Mouse (Mus musculus): ENCODE results near the gene Tubb1. TPM values are rescaled to one million over a fixed set of nuclear protein-coding genes. Genes with fewer than 3 reads are reported as not detected.

The Tubb1 gene
- 0.24 and 0.63 TPM in 2 replicates for polyA plus RNA-seq (2015; fragmentation: Nextera tagmentation; extraction: Ambion mirVana)

DNA sequence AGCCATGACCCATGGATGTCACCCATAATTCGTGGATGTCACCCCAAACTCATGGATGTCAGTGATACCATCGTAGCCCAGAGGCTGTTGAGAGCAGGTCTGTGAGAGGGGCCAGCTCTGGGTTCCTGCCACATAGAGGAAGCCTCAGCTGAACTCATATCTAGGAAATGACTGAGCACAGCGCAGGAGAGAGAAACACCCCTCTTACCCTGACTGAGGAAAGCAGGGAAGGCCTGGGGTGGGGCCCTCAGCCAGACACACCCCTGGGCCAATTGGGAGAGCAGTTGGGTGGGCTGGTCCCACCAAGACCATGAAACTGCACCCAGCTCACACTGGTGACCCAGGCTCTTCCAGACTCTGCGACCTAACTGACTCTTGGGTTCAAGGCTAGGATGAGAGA lies at the start of gene Tubb1:
Tubb1 (plus strand) TSS at position 343 of the 400 bp plus-strand sequence.
- no peak within 1 kb of the TSS for H3K27ac ChIP-seq (ENCODE audit: low read length)
- no peaks in the 10 kb centered on the region for H3K27me3 ChIP-seq (replicated peaks; ENCODE audit: control insufficient read depth, insufficient read depth, low read length)
- H3K4me1 ChIP-seq (replicated peaks; ENCODE audit: control insufficient read depth, insufficient read depth, low read length) = no peaks in the 10 kb centered on the region
- no peak within 1 kb of the TSS for H3K4me3 ChIP-seq (replicated peaks; ENCODE audit: low read length)
- H3K9me3 ChIP-seq (ENCODE audit: control insufficient read depth, low read length) = no peaks in the 10 kb centered on the region
- no peaks in the 10 kb centered on the region for H3K36me3 ChIP-seq (ENCODE audit: control insufficient read depth, insufficient read depth)
- no peak within 1 kb of the TSS for H3K9ac ChIP-seq (replicated peaks; ENCODE audit: low read depth, low read length)
- WGBS = 84% methylated on average over 4 of the region's 4 CpGs
- H3K4me2 ChIP-seq (ENCODE audit: low read length) = no peak within 1 kb of the TSS
- ATAC-seq = no peak

DNA sequence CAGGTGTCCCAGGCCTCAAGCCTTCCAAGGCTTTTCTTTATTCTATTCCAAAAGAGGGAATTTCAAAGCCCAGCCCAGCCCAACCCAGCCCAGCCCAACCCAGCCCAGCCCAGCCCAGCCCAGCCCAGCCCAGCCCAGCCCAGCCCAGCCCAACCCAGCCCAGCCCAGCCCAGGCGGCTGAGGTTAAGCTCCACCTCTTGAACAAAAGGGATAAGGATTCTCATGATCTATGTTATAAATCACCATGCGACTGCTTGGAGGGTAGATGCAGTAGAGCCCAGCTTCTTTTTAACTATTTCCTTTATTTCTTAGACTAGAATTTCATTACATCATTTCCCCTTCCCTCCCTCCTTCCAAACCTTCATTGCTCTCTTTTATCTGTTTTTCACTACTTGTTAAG lies 40.3 kb upstream of the Tubb1 start:
- H3K9ac ChIP-seq (replicated peaks; ENCODE audit: low read depth, low read length) = no peak overlapping the region
- no peak for ATAC-seq
- no peak overlapping the region for H3K4me2 ChIP-seq (ENCODE audit: low read length)
- H3K27me3 ChIP-seq (replicated peaks; ENCODE audit: control insufficient read depth, insufficient read depth, low read length) = no peaks in the 10 kb centered on the region
- no peaks in the 10 kb centered on the region for H3K9me3 ChIP-seq (ENCODE audit: control insufficient read depth, low read length)
- no peaks in the 10 kb centered on the region for H3K36me3 ChIP-seq (ENCODE audit: control insufficient read depth, insufficient read depth)
- no peaks in the 10 kb centered on the region for H3K4me1 ChIP-seq (replicated peaks; ENCODE audit: control insufficient read depth, insufficient read depth, low read length)
- no peak overlapping the region for H3K4me3 ChIP-seq (replicated peaks; ENCODE audit: low read length)
- no peak overlapping the region for H3K27ac ChIP-seq (ENCODE audit: low read length)
- 61% methylated on average over 2 of the region's 2 CpGs for WGBS

DNA sequence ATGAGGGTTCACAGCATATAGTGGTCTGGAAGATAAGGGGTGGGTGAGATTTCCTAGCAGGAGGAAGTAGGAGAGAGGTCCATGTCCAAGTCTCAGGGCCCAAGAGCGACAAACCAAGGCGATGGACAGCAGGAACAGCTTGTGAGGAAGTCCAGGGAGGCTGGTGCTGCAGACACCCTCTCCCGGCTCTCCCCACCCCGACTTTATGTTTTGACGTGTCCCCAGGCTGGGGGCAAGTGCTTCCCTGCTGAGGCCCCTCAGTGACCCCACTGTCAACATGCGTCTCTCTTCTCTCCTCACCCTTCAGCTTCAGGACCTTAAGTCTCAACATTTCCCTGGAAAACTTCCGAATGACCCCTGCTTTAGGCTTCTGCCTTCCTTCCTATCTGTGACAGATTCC lies 37.4 kb upstream of the Tubb1 start:
- Histone ChIP-seq H3K36me3 (ENCODE audit: control insufficient read depth, insufficient read depth) (no peaks in the 10 kb centered on the region), H3K4me3 (replicated peaks; ENCODE audit: low read length) (no peak overlapping the region), H3K4me1 (replicated peaks; ENCODE audit: control insufficient read depth, insufficient read depth, low read length) (peaks cover 9% of the 10 kb centered on the region), H3K27me3 (replicated peaks; ENCODE audit: control insufficient read depth, insufficient read depth, low read length) (no peaks in the 10 kb centered on the region), H3K9ac (replicated peaks; ENCODE audit: low read depth, low read length) (no peak overlapping the region), H3K4me2 (ENCODE audit: low read length) (no peak overlapping the region), H3K9me3 (ENCODE audit: control insufficient read depth, low read length) (no peaks in the 10 kb centered on the region), H3K27ac (ENCODE audit: low read length) (no peak overlapping the region)
- ATAC-seq = no peak
- 84% methylated on average over 7 of the region's 7 CpGs for WGBS

DNA sequence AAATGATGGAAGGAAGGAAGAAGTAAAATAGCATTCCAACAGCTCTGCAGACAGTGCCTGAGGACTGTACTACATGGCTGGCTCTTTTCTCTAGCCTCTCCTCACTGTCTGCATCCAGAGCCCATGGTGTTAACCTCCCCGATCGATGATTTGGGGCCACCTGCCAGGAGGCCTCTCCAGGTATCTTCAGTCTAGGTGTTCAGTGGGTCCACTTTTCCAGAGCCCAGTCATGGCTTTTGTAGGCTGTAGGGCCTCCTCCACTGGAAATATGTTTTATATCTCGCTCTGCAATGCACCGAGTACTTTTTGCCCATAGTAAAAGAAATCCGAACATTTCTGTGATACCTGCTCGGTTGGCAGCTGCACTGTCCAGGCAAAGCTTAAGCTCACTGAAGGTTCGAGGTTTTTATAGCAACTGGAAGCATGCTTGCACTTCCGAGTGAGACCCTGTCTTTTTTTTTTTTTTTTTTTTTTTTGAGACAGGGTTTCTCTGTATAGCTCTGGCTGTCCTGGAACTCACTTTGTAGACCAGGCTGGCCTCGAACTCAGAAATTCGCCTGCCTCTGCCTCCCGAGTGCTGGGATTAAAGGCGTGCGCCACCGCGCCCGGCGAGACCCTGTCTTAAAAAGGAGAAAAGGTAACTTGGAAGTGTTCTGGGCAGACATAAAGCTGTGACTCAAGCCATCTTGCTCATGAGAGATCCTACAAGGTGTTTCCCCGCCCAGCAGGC lies 35.3 kb upstream of the Tubb1 start:
- Histone ChIP-seq H3K4me1 (replicated peaks; ENCODE audit: control insufficient read depth, insufficient read depth, low read length) (peaks cover 9% of the 10 kb centered on the region), H3K36me3 (ENCODE audit: control insufficient read depth, insufficient read depth) (no peaks in the 10 kb centered on the region), H3K27ac (ENCODE audit: low read length) (no peak overlapping the region), H3K9ac (replicated peaks; ENCODE audit: low read depth, low read length) (no peak overlapping the region), H3K9me3 (ENCODE audit: control insufficient read depth, low read length) (no peaks in the 10 kb centered on the region), H3K4me3 (replicated peaks; ENCODE audit: low read length) (peak overlapping the region; percentile 90), H3K27me3 (replicated peaks; ENCODE audit: control insufficient read depth, insufficient read depth, low read length) (no peaks in the 10 kb centered on the region), H3K4me2 (ENCODE audit: low read length) (peak overlapping the region; percentile 96)
- no peak for ATAC-seq
- WGBS = 58% methylated on average over 13 of the region's 18 CpGs

DNA sequence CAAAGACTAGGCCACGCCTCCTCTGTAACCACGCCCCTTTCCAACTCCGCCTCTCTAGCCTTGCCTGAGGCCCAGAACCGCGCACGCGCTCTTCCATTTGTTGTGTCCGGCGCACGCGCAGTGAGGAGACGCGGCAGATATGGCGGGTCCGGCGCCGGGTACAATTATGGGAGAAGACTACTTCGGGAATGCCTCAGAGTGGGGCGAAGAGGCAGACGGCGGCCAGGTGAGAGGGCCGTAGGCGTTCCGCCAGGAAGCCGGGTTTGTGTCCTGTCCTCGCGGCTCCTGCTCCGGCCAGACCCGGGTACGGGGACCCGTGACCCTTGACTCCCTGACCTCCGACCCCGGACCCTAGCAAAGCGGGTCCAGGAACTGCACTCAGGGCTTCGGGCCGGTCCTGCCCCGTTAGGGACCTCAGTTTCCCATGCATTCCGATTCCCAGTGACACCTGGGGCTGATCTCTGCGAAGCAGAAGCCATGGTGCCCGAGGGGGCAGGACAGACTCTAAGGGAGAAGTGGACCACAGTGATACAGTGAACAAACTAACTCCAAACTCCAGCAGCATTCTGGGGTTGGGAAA lies 34.7 kb upstream of the Tubb1 start, which contains the start of gene Nelfcd:
Nelfcd (plus strand) TSS at position 74 of the 580 bp plus-strand sequence.
- Histone ChIP-seq H3K9ac (replicated peaks; ENCODE audit: low read depth, low read length) (peak within 1 kb of the TSS; percentile 80), H3K4me3 (replicated peaks; ENCODE audit: low read length) (peak within 1 kb of the TSS; percentile 90), H3K4me2 (ENCODE audit: low read length) (peak within 1 kb of the TSS; percentile 96), H3K27ac (ENCODE audit: low read length) (no peak within 1 kb of the TSS), H3K36me3 (ENCODE audit: control insufficient read depth, insufficient read depth) (no peaks in the 10 kb centered on the region), H3K27me3 (replicated peaks; ENCODE audit: control insufficient read depth, insufficient read depth, low read length) (no peaks in the 10 kb centered on the region), H3K9me3 (ENCODE audit: control insufficient read depth, low read length) (no peaks in the 10 kb centered on the region), H3K4me1 (replicated peaks; ENCODE audit: control insufficient read depth, insufficient read depth, low read length) (peaks cover 9% of the 10 kb centered on the region)
- WGBS = under 1% methylated on average over 40 of the region's 40 CpGs
- ATAC-seq = peak; percentile 96

DNA sequence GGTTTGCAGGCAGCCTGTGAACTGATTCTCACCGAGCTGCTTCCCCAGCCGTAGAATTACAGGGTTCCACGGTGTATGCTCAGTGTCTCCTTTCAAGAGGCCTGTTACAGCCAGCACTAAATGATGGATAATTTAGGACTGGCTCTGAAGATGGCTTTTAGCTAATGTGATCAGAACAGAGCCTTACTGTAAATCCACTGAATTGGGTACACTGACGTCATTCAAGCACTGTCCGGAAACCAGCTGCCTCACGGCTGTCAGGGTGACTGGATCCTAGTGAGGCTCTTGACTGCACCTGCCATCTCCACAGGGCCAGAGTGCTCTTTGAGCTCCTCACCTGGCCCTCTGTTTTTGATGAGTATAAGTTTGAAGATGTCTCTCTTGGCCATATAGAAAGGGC lies 29.4 kb upstream of the Tubb1 start:
- no peak overlapping the region for H3K4me2 ChIP-seq (ENCODE audit: low read length)
- H3K4me1 ChIP-seq (replicated peaks; ENCODE audit: control insufficient read depth, insufficient read depth, low read length) = peaks cover 6% of the 10 kb centered on the region
- WGBS = 80% methylated on average over 6 of the region's 6 CpGs
- H3K9me3 ChIP-seq (ENCODE audit: control insufficient read depth, low read length) = no peaks in the 10 kb centered on the region
- H3K36me3 ChIP-seq (ENCODE audit: control insufficient read depth, insufficient read depth) = peaks cover 8% of the 10 kb centered on the region
- H3K4me3 ChIP-seq (replicated peaks; ENCODE audit: low read length) = no peak overlapping the region
- no peak overlapping the region for H3K9ac ChIP-seq (replicated peaks; ENCODE audit: low read depth, low read length)
- H3K27me3 ChIP-seq (replicated peaks; ENCODE audit: control insufficient read depth, insufficient read depth, low read length) = no peaks in the 10 kb centered on the region
- H3K27ac ChIP-seq (ENCODE audit: low read length) = no peak overlapping the region
- no peak for ATAC-seq

DNA sequence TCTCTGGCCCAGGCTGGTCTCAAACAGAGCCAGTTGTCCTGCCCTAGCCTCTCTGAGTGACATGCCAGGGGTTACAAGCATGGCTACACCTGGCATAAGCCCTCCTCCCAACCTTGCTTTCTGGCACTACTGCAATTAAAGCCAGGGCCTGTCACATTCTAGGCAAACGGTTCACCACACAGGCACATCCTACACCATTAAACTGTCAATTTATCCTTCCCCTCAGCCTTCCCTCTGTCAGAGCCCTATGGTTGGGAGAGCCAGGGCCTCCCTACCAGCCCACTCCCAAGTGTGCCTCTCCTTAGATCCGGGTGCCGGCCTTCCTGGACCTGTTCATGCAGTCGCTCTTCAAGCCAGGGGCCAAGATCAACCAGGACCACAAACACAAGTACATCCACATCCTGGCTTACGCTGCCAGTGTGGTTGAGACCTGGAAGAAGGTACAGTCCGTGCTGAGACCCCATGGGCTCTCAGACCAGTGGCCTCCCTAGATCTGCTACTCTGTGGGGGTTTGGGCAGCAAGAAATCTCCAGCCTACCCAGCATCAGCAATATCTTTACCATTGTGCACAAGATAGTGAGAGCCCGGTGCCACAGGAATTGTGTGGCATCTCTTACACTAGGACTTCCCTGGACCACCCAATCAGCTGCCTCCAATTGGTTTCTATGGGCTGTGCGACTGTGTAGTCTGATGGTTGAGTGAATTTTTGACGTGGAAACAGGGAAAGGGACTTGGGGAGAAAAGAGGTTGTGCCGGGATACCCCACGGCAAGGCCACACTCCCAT lies 26.0 kb upstream of the Tubb1 start:
- no peaks in the 10 kb centered on the region for H3K9me3 ChIP-seq (ENCODE audit: control insufficient read depth, low read length)
- no peak overlapping the region for H3K4me3 ChIP-seq (replicated peaks; ENCODE audit: low read length)
- H3K4me1 ChIP-seq (replicated peaks; ENCODE audit: control insufficient read depth, insufficient read depth, low read length) = no peaks in the 10 kb centered on the region
- no peaks in the 10 kb centered on the region for H3K27me3 ChIP-seq (replicated peaks; ENCODE audit: control insufficient read depth, insufficient read depth, low read length)
- no peak overlapping the region for H3K9ac ChIP-seq (replicated peaks; ENCODE audit: low read depth, low read length)
- no peak overlapping the region for H3K4me2 ChIP-seq (ENCODE audit: low read length)
- 91% methylated on average over 11 of the region's 11 CpGs for whole genome bisulfite sequencing
- peaks cover 23% of the 10 kb centered on the region for H3K36me3 ChIP-seq (ENCODE audit: control insufficient read depth, insufficient read depth)
- no peak for ATAC-seq
- no peak overlapping the region for H3K27ac ChIP-seq (ENCODE audit: low read length)

DNA sequence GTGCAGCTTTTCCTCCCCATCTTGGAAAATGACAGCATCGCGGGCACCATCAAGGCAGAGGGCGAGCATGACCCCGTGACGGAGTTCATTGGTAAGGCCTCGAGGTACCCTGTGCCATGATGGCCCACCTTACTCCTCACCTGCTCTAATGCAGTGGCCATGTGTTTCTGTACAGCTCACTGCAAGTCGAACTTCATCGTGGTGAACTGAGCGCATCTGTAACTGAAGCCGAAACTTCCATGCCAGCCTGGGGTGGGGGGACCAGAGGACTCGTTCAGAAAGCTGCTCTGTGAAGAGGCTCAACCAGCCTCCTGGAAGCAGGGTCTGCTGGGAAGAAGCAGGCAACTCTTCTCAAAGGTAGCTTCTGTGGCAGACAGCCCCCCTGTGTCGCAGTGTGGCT lies 23.6 kb upstream of the Tubb1 start:
- ATAC-seq = no peak
- Histone ChIP-seq H3K4me2 (ENCODE audit: low read length) (no peak overlapping the region), H3K4me3 (replicated peaks; ENCODE audit: low read length) (no peak overlapping the region), H3K4me1 (replicated peaks; ENCODE audit: control insufficient read depth, insufficient read depth, low read length) (no peaks in the 10 kb centered on the region), H3K9ac (replicated peaks; ENCODE audit: low read depth, low read length) (no peak overlapping the region), H3K27me3 (replicated peaks; ENCODE audit: control insufficient read depth, insufficient read depth, low read length) (no peaks in the 10 kb centered on the region), H3K36me3 (ENCODE audit: control insufficient read depth, insufficient read depth) (peaks cover 23% of the 10 kb centered on the region), H3K9me3 (ENCODE audit: control insufficient read depth, low read length) (no peaks in the 10 kb centered on the region), H3K27ac (ENCODE audit: low read length) (no peak overlapping the region)
- 94% methylated on average over 12 of the region's 12 CpGs for WGBS

DNA sequence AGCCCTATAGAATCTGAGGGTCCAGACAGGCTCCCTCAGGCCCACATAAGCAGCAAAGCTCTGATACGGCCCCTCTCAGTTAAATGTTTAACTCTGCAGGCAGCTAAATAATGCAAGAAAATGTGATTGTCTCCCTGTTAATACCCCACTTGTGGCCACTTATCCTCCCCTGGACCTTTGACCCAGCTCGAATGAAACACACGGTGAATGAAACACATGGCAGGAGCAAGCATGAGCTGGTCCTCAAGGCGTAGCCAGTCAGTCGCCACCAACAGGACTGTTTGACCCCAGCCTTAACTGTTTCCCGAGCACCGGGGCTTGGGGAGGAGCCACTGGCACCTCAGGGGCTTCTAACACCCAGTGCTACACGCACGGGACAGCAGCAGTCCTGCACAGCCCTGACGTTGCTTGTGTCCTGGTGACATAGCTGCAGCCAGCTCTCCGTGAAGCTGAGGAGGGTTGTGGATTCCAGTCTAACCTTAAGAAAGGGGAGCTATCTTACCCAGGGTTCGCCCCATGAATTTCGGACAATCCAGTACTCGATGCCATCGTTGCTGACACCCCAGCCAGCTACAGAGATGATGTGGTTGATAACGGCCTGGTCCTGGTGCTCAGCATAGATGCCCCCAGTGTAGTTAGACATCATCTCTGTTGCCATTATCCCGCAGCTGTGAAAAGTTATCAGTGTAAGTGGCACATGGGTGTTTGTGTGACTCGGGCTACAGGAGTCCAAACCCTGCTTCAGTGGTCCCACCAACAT lies 22.2 kb upstream of the Tubb1 start:
- no peak for ATAC-seq
- no peak overlapping the region for H3K4me2 ChIP-seq (ENCODE audit: low read length)
- H3K9ac ChIP-seq (replicated peaks; ENCODE audit: low read depth, low read length) = no peak overlapping the region
- peaks cover 23% of the 10 kb centered on the region for H3K36me3 ChIP-seq (ENCODE audit: control insufficient read depth, insufficient read depth)
- H3K27ac ChIP-seq (ENCODE audit: low read length) = no peak overlapping the region
- H3K27me3 ChIP-seq (replicated peaks; ENCODE audit: control insufficient read depth, insufficient read depth, low read length) = no peaks in the 10 kb centered on the region
- H3K4me1 ChIP-seq (replicated peaks; ENCODE audit: control insufficient read depth, insufficient read depth, low read length) = no peaks in the 10 kb centered on the region
- no peak overlapping the region for H3K4me3 ChIP-seq (replicated peaks; ENCODE audit: low read length)
- H3K9me3 ChIP-seq (ENCODE audit: control insufficient read depth, low read length) = no peaks in the 10 kb centered on the region
- WGBS = 75% methylated on average over 18 of the region's 18 CpGs
